Mouse (Mus musculus): ENCODE data around the gene Best1.

The Best1 gene

DNA sequence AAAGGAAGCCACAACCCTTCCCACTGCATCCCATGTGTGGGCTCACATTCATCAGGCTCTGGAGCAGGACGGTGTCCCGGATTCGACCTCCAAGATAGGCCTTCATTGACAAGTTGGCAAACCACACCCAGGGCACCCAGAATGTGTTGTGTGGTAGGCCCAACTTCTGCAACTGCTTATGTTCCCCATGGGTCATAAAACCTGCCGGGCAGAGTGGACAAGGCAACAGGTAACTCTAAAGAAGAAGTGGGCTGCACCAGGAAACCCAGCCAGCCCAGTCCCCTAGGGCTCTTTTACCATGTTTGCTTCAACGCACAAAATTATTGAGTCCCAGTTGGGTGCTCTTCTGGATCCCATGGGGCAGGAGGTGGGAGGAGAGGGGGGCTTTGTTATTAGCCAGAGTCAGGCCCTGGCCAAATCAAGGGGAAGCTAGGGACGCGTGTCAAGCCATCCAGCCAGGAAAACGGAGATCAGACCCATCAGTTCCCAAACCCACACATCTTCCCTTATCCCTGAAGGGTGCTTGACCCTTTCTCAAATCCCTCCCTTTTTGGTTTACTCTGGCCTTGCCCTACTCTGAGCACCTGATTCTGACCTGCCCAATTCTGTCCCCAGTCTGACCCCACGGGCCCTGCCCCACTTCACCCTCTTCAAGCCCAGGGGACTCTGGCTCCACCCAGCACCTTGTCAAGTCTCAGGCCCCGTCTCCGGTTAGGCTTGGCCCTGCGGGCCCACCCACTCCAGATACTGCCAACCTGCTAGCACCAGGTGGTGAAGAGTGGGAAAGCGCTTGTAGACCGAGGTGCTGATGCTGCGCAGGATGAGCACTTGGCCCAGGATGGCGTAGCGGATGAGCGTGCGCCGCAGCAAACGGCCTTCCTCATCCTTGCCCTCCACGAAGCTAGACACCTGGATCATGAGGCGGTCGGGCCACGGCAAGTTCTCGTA lies 9.1 kb downstream of the Best1 start:
- in situ Hi-C loops (cut with MboI, MseI) = loop anchor here (5.0 kb wide), 3 partner anchors 45 to 105 kb away; no protein-coding TSS in a partner anchor

DNA sequence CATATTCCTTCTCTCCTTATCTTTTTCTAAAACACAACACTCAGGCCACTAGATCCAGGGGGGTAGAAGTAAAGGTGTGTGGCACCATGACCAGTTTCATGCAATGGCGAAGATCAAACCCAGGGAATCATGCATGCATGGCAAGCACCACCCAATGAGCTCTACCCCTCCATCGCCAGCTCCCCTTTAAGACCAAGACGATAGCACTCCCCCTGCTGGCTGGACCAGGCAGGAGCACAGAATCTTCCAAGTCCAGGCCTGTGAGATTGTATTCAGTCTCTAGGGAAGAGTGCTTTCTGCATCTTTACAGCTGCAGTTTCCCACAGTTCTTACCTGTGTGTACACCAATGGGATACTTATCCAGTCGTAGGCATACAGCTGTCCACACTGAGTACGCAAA lies 10.1 kb downstream of the Best1 start:
- in situ Hi-C loops (cut with MboI, MseI) = loop anchor here (5.0 kb wide), 3 partner anchors 46 to 106 kb away; no protein-coding TSS in a partner anchor

DNA sequence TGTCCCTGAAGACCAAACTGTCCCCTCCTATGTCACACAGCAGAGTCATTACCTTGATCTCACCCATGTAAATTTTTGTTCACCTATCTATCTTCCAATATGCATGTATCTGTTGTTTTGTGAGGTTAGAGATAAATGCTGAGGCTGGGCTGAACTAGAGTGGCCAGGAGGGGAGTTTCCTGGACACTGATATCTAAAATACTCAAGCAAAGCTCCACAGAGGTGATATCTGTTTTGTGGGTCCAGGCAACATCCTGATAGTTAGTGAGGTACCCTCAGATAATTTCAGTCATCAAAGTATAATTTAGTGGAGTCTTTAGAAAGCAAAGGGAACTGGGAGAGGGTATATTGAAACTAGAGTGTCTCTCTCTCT lies 11.6 kb downstream of the Best1 start:
- in situ Hi-C loops (cut with MboI, MseI) = loop anchor here (5.0 kb wide), 3 partner anchors 47 to 107 kb away; no protein-coding TSS in a partner anchor

- in situ Hi-C loops (cut with MboI, MseI) = no loop called here
Observed at GRCm38 (mm10) chr19:9989171-9989883, 12.1 kb downstream of the Best1 start.

- in situ Hi-C loops (cut with MboI, MseI) = no loop called here
Observed at GRCm38 (mm10) chr19:9987593-9987992, 13.8 kb downstream of the Best1 start.

- in situ Hi-C loops (cut with MboI, MseI) = no loop called here
Observed at GRCm38 (mm10) chr19:9987192-9987591, 14.2 kb downstream of the Best1 start.

DNA sequence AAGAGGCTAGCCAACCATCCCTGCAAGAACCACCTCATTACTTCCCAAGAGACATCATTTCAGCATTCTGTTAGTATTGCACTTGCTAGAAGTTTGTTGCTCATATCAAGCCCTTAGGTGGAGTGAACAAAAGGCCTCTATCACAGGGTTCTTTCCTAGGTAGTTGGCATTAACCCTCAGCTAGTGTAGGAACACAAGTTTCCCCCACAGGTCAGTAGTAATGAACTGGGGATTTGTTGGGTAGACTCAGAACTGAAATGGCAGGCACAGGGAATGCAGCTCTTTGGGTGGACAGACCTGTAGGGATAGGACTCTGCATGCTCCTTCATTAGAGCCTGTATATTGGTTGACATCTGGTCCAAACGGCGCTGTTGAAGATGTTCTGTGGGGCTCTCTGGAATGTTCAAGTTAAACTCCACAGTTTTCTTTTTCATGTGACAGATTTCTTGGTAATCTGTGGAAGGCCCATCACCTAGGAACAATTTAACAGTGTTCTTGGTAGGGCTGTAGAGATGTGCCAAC lies 15.5 kb downstream of the Best1 start:
- in situ Hi-C loops (cut with MboI, MseI) = no loop called here

DNA sequence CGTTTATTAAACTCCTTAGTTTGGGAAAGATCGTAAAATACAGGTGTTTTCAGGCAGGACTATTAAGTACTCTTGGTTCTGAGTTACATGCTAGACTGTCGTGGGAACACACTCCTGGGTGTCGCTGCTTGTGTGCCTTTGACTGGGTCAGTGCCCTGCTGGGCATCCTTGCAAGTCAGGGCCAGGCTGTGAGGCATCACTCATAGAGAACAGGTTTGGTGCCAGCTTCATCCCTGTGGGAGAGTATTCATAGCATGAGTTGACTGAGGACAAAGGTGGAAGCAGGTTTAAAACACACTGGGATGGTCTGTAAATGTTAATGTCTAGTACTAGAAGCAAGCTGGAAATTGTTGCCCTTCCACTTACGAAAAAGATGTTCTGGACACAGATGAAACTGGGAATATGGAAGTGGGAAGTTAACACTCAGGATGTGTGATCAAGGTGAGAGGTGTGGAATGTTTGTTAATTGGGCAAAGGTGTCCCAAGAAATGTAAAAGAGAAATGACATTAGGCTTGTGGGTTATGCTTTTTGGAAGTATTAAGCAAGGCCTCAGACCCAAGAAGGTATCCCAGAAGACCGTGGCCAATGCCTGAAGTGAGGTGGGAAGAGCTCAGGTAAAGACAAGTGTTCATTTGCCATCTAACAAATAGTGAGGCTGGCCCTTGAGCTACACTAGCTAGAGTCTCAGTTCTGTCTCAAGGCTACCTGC lies 16.1 kb downstream of the Best1 start:
- in situ Hi-C loops (cut with MboI, MseI) = no loop called here

DNA sequence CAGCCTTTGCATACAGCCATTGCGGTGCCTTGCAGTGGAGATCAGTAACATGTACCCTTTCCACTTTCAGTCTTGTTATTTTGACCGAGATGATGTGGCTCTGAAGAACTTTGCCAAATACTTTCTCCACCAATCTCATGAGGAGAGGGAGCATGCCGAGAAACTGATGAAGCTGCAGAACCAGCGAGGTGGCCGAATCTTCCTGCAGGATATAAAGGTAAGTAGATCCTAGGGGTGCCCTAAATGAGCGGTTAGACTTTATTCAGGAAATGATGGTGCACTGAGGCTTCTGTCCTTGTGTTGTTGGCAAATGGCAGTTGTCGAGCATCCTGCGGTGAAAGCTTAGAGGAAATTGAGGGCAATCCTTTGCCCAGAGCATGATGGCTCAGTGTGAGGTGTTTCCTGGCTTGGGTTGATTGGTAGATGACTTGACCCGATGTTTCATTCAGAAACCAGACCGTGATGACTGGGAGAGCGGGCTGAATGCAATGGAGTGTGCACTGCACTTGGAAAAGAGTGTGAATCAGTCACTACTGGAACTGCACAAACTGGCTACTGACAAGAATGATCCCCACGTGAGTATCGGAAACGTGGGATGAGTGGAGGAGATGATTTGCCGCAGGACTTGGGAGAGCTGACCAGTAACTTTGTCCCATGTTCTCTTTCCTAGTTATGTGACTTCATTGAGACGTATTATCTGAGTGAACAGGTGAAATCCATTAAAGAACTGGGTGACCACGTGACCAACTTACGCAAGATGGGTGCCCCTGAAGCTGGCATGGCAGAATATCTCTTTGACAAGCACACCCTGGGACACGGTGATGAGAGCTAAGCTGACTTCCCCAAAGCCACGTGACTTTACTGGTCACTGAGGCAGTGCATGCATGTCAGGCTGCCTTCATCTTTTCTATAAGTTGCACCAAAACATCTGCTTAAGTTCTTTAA lies 17.1 kb downstream of the Best1 start:
- in situ Hi-C loops (cut with MboI, MseI) = no loop called here

- in situ Hi-C loops (cut with MboI, MseI) = no loop called here
Observed at GRCm38 (mm10) chr19:9982852-9983542, 18.4 kb downstream of the Best1 start.

DNA sequence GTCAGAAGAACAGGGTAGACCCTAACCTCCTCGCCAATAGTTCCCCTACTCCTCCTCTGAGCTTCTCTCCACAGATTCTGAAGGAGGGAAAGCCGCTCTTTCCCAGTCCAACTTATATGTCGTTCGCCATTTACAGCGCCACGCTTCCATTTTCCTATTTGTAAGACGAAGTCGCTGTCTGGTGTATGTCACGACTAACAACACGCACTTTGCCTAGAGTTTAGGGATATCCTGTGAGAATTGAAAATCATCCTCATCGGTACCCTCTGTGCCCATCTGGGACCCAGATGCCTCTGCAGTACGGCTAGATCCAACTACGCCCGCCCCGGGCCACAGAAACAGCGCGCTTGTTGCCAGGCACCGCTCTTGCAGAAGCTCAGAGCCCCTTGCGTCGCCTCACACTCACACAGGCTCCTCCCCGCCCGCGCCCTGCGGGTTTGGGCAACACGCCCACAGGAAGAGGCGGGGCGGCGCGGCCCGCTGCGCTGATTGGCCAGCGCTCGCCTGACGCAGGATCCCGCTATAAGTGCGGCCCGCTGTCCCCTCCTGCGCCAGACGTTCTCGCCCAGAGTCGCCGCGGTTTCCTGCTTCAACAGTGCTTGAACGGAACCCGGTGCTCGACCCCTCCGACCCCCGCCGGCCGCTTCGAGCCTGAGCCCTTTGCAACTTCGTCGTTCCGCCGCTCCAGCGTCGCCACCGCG lies 19.1 kb downstream of the Best1 start:
- in situ Hi-C loops (cut with MboI, MseI) = no loop called here

DNA sequence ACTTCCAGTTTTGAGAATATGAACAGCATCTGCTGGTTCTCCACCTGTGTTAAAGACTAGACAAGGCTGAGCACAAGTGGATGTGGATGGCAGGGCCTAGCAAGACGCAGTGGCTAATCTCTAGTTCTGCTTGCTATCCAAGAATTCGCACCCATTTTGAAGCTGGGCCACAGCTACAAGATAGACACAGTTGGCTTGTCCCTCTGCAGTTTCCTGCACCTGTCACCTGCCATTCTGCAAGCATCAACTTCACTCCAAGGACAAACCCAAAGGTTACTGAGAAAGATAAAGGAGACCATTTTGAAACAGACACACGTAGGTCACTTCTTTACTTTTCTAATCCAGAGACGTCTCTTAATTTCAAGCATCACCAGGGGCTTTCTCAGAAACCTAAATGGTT lies 19.8 kb downstream of the Best1 start:
- in situ Hi-C loops (cut with MboI, MseI) = no loop called here

DNA sequence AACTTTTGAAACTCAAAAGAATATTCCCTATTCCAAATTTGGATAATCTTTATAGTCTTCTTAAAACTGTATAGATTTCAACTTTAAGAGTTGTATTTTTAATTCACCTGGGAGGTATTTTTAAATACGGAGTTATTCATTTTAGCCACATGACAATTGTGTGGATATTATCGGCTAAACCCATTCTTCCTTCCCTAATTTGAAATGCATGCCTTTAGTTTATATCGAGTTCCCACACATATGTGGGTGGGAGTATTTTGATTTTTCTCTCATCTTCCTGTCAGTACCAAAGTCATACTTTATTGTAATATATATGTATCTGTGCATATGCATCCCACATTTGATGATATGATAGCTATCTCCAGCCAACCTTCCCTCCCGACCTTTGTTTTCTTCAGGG lies 21.2 kb downstream of the Best1 start, which contains the start of gene Fth1:
TSS of gene Fth1 (plus strand) at position 341 of the 400 bp plus-strand sequence.
- in situ Hi-C loops (cut with MboI, MseI) = no loop called here

DNA sequence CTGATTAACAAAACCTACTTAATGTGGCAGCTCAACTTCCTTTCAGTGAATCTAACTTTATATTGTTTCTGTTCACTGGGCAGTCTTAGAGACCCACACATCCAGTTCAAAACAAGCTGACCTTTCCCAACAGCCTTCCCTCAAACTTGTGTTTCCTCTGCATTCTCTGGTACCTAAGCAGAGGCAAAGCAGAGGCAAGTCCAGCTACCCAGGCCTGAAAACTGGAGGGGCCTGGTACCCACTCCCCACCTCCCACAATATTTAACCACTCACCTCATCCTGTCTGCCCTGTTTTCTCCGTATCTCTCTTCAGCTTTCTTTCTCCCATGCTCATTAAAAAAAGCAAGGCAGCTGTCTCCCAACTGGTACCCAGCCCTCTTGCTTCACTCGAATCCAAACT lies 22.3 kb downstream of the Best1 start:
- in situ Hi-C loops (cut with MboI, MseI) = loop anchor here (10.0 kb wide), 1 partner anchor 54 kb away; no protein-coding TSS in a partner anchor

DNA sequence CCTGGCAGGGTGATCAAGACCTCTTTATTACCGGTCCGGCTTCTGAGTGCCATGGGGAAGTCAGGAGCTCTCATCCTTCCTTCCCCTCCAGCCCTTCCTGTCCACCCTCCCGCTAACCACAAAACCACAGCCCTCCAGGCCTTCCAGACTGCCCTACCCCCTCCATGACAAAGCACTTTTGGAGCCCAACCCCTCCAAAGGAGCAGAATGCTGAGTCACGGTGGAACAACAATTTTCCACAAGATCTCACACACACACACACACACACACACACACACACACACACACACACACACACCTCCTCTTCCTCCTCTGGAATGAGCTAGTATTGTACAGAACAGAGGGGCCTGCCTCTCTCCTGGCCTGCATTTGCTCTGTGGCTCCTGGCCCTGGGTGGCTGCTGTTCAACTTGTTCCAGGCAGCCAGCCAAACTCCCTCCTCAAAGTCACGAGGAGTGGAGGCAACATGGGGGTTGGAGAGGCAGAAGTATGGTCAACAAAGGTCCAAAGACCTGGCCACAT lies 22.9 kb downstream of the Best1 start:
- in situ Hi-C loops (cut with MboI, MseI) = loop anchor here (10.0 kb wide), 1 partner anchor 54 kb away; no protein-coding TSS in a partner anchor

- in situ Hi-C loops (cut with MboI, MseI) = loop anchor here (10.0 kb wide), 1 partner anchor 52 kb away; no protein-coding TSS in a partner anchor
Observed at GRCm38 (mm10) chr19:9977085-9977484, 24.3 kb downstream of the Best1 start.

GRCm38 (mm10) chr19:9974853-9975252 lies 26.6 kb downstream of the Best1 start:
- in situ Hi-C loops (cut with MboI, MseI) = loop anchor here (10.0 kb wide), 1 partner anchor 50 kb away; no protein-coding TSS in a partner anchor

DNA sequence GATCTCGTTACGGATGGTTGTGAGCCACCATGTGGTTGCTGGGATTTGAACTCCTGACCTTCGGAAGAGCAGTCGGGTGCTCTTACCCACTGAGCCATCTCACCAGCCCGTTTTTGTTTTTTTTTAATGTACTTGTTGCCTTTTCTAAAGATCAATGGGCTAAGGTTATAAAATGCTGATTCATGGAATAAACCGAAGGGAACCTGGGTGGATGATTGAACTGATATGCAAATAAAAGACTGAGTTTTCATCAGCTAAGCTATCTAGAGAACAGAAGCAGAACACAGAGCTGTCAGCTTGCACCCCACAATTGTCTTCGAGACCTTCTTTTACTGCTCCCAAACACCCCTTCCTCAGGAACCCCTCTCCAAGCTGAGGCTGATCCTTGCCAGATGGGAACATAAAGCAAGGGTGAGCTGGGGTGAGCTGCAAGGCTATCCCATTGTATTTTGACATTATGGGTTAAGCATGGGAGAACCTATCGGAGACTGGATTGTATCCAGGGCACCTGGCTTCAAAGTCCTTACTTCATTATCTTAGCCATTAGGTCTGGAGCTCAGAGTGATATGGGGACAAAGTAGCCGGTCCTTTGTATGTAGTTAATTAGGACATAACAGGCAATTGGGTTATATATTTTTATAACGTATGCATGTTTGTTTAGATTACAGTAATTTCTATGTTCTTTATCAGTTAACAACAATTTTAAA lies 33.2 kb downstream of the Best1 start:
- in situ Hi-C loops (cut with MboI, MseI) = no loop called here
